17 mouse cellular contexts compared by ENCODE assay signal in genomic region chr4:61555887-61556286, GRCm38 (mm10). TPM values are rescaled to one million over a fixed set of nuclear protein-coding genes. Genes with fewer than 3 reads are reported as not detected.
DNase-seq lines count a peak whose midpoint lies in the region; ATAC-seq and TF ChIP-seq lines count a peak whose summit lies in the region.
"Not testable (repeated sequence)": the region's sequence is repeated elsewhere in the genome, so short reads cannot be mapped to it uniquely, and the experiment has no call there.
"Had no signal": no experiment of that assay in that cellular context is flagged by ENCODE, and none has a peak within 500 bp of the region (broad histone marks: within the 10 kb centered on the region; RNA-seq: fewer than 3 reads in every experiment).

No protein-coding gene starts in this region.

- H3K4me2 ChIP-seq in intestine, postnatal 0 days (replicated peaks; ENCODE audit: low read depth); midbrain, embryonic 14.5 days (ENCODE audit: low read length): not testable (repeated sequence)

- H3K9ac ChIP-seq in intestine, postnatal 0 days (ENCODE audit: low read depth, low read length); midbrain, embryonic 14.5 days (replicated peaks; ENCODE audit: low read length): not testable (repeated sequence)

- not testable (repeated sequence) for H3K9me3 ChIP-seq in intestine, postnatal 0 days (ENCODE audit: control insufficient read depth); midbrain, embryonic 14.5 days (ENCODE audit: control insufficient read depth, low read length)

- intact Hi-C loops in left cerebral cortex, postnatal 14 days (cut with DNase I) = not testable (repeated sequence)

- ATAC-seq in intestine, postnatal 0 days; midbrain, embryonic 14.5 days (ENCODE audit: low FRiP score, low TSS enrichment): not testable (repeated sequence)

- H3K27ac ChIP-seq in intestine, postnatal 0 days (ENCODE audit: low read depth, low read length); midbrain, embryonic 14.5 days (replicated peaks; ENCODE audit: low read depth, low read length); testis, adult 2 months (ENCODE audit: control insufficient read depth, insufficient read depth, low read depth, low read length): not testable (repeated sequence)

- not testable (repeated sequence) for H3K27me3 ChIP-seq in intestine, postnatal 0 days (replicated peaks; ENCODE audit: control insufficient read depth, insufficient read depth, low read length); midbrain, embryonic 14.5 days (ENCODE audit: control insufficient read depth, insufficient read depth, low read length); testis, adult 2 months (ENCODE audit: control insufficient read depth, insufficient read depth, low read length)

- H3K36me3 ChIP-seq in intestine, postnatal 0 days (ENCODE audit: control insufficient read depth, insufficient read depth); midbrain, embryonic 14.5 days (ENCODE audit: control insufficient read depth, insufficient read depth, low read length); testis, adult 2 months (ENCODE audit: control insufficient read depth, insufficient read depth, low read length): not testable (repeated sequence)

- not testable (repeated sequence) for TF ChIP-seq POLR2A in testis, adult 2 months (IDR thresholded peaks at IDR 0.05; ENCODE audit: control insufficient read depth, low read depth, low read length)

- H3K4me1 ChIP-seq in intestine, postnatal 0 days (replicated peaks; ENCODE audit: control insufficient read depth, insufficient read depth, low read length); midbrain, embryonic 14.5 days (ENCODE audit: control insufficient read depth, insufficient read depth, low read length); testis, adult 2 months (ENCODE audit: control insufficient read depth, insufficient read depth, low read length): not testable (repeated sequence)

- peak; percentile 59 for TF ChIP-seq CTCF in intestine, postnatal 0 days (IDR thresholded peaks at IDR 0.05; ENCODE audit: low read depth)
- TF ChIP-seq CTCF in testis, adult 2 months (IDR thresholded peaks at IDR 0.05; ENCODE audit: control insufficient read depth, insufficient read depth, insufficient replicate concordance, low read depth, low read length) = peak; percentile 28; the same call in 1 of the 2 replicates

- peak; percentile 19 for DNase-seq in 416B (ENCODE audit: low read depth)
- peak; percentile 4 for DNase-seq in adrenal gland, adult 8-10 months
- DNase-seq in embryo, embryonic 10 days (ENCODE audit: low spot score) = peak; percentile 2
- peak; percentile 47 to 50 for DNase-seq in kidney, postnatal 4 days
- DNase-seq in left cerebral cortex, postnatal 14 days (ENCODE audit: low spot score in 2 of 2) = peak; percentile 23 to 29
- peak; percentile 0 for DNase-seq in midbrain, embryonic 14.5 days

- WGBS in intestine, postnatal 0 days = 56% methylated on average over 2 of the region's 2 CpGs
- WGBS in midbrain, embryonic 14.5 days = 55% methylated on average over 2 of the region's 2 CpGs

- not testable (repeated sequence) for H3K4me3 ChIP-seq in intestine, postnatal 0 days (ENCODE audit: low read depth, low read length); midbrain, embryonic 14.5 days (replicated peaks; ENCODE audit: low read depth, low read length); testis, adult 2 months (ENCODE audit: control insufficient read depth, low read depth, low read length)

RNA-seq across cellular contexts. Expression of gene Mup16, which starts 36.6 kb away (rescaled TPM):
- 10 to 100 TPM in 1 of 4 experiments, 1 to 10 TPM in 2, not detected in 1; 2.6 to 17.7 (median 5.5) TPM for total RNA-seq in adrenal gland, adult 8-10 months (2022)
- polyA plus RNA-seq in intestine, postnatal 0 days (2015; fragmentation: Nextera tagmentation; extraction: Ambion mirVana) = not detected in 2 replicates
- total RNA-seq in left cerebral cortex, postnatal 14 days (2021) = not detected
- not detected in 2 replicates for polyA plus RNA-seq in midbrain, embryonic 14.5 days (2014; fragmentation: Nextera tagmentation; extraction: Ambion mirVana)
- polyA plus RNA-seq in testis, adult 2 months (2012; rRNA removed) = not detected in 2 replicates
- total RNA-seq: megakaryocyte-erythroid progenitor cell, adult 5-6 weeks had no signal
- polyA plus RNA-seq: forebrain, embryonic 16.5 days; heart, embryonic 14.5 days; hindbrain, embryonic 14.5 days; kidney, embryonic 16.5 days; limb, embryonic 12.5 days; lung, adult 2 months; myocyte had no signal

RNA-seq across cellular contexts. Expression of gene Mup17, which starts 39.8 kb away (rescaled TPM):
- total RNA-seq in adrenal gland, adult 8-10 months (2022) = 1 to 10 TPM in 1 of 4 experiments, under 1 TPM in 1, not detected in 2; 0.59 to 1.8 TPM
- polyA plus RNA-seq in intestine, postnatal 0 days (2015; fragmentation: Nextera tagmentation; extraction: Ambion mirVana) = not detected in 2 replicates
- not detected for total RNA-seq in left cerebral cortex, postnatal 14 days (2021)
- polyA plus RNA-seq in midbrain, embryonic 14.5 days (2014; fragmentation: Nextera tagmentation; extraction: Ambion mirVana) = not detected in 2 replicates
- polyA plus RNA-seq in testis, adult 2 months (2012; rRNA removed) = not detected in 2 replicates
- total RNA-seq: gastrocnemius, postnatal 36 days; megakaryocyte-erythroid progenitor cell, adult 5-6 weeks had no signal
- polyA plus RNA-seq: forebrain, embryonic 16.5 days; heart, embryonic 14.5 days; hindbrain, embryonic 14.5 days; kidney, embryonic 16.5 days; limb, embryonic 12.5 days; lung, adult 2 months; myocyte had no signal
